Mouse (Mus musculus) neural tube, embryonic 11.5 days (tissue): ENCODE measurements at regions not wholly inside any gene's neighbourhood (a gene's known extent, or its start where the extent isn't known, plus 50 kb on each side); places are given as distances from the start of the nearest gene placed in this dataset.

ENCODE experiments used
- ATAC-seq: fragments of 200-750 bp; cut with Nextera tagmentation; 2 replicates; pipeline ENCODE4 v1.8.0; 2017; ENCODE audit warnings: moderate number of reproducible peaks, mild to moderate bottlenecking, moderate TSS enrichment, moderate library complexity; ENCODE audit not compliant: insufficient read depth, low FRiP score, low TSS enrichment
- DNase-seq: peaks from one replicate; pipeline ENCODE4 v3.0.0-alpha.2; 2015; ENCODE audit warnings: low spot score
- H3K27ac ChIP-seq: fragments of 300-500 bp; sonication (generic); 2 replicates; pipeline ENCODE4 v1.5.1; 2014; ENCODE audit warnings: low read depth, mild to moderate bottlenecking, low read length
- H3K27me3 ChIP-seq: fragments of 300-500 bp; sonication (generic); 2 replicates; pipeline ENCODE4 v1.6.1; 2014; ENCODE audit warnings: mild to moderate bottlenecking, low read length, mixed read lengths; ENCODE audit not compliant: control insufficient read depth, insufficient read depth
- H3K36me3 ChIP-seq: fragments of 300-500 bp; sonication (generic); 2 replicates; pipeline ENCODE4 v1.6.1; 2014; ENCODE audit warnings: mild to moderate bottlenecking, low read length, moderate library complexity, mixed read lengths; ENCODE audit not compliant: control insufficient read depth, insufficient read depth
- H3K4me1 ChIP-seq: fragments of 300-500 bp; sonication (generic); 2 replicates; pipeline ENCODE4 v1.6.1; 2014; ENCODE audit warnings: low read length, mixed read lengths; ENCODE audit not compliant: control insufficient read depth, insufficient read depth
- H3K4me2 ChIP-seq: fragments of 300-500 bp; sonication (generic); 2 replicates; pipeline ENCODE4 v1.6.1; 2014; ENCODE audit warnings: low read depth, mild to moderate bottlenecking, moderate library complexity
- H3K4me3 ChIP-seq: fragments of 300-500 bp; sonication (generic); 2 replicates; pipeline ENCODE4 v1.5.1; 2014; ENCODE audit warnings: low read depth, low read length
- H3K9ac ChIP-seq: fragments of 300-500 bp; sonication (generic); 2 replicates; pipeline ENCODE4 v1.6.1; 2014; ENCODE audit warnings: mild to moderate bottlenecking, low read length
- H3K9me3 ChIP-seq: fragments of 300-500 bp; sonication (generic); 2 replicates; pipeline ENCODE4 v1.6.1; 2016; ENCODE audit warnings: low read length; ENCODE audit not compliant: control insufficient read depth
- WGBS: fragments of 180-500 bp; shearing (Covaris S2); extraction: QIAGEN DNeasy Blood & Tissue Kit; methylation state at CpG from one replicate; pipeline ENCODE4 v1.1.7; 2014; 5-methylcytosine and 5-hydroxymethylcytosine counted together

DNA sequence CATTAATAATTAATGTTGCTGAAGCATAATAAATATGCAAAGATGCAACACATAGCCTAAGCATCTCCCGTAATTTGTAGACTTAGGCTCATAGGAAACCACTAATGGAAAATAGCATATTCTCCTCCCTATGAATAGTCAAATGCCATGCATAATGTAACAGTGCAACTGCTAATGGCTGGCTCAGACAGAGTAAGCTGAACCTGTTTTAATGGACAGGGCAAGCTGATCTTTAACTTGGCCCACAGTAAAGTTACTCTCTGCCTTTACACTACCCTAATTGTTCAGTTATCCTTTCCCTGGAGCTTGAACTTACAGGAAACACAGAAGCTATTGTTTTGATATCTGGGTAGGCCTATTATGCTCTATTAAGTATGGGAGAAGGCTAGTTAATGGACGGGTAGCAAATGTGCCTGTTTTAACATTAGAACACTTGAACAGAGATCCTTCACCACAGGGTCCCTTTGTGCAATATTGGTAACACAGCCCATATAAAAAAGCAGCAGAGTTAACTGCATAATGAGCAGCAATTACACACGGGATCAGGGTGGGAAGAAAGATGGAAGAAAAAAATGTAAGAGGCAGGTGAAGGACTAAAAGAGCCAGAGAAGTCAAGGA, 585.2 kb downstream of the Slc16a7 start:
- Histone ChIP-seq H3K27ac (no peak overlapping the region), H3K4me3 (no peak overlapping the region), H3K4me2 (no peak overlapping the region), H3K27me3 (no peaks in the 10 kb centered on the region), H3K9ac (no peak overlapping the region), H3K36me3 (no peaks in the 10 kb centered on the region), H3K9me3 (no peaks in the 10 kb centered on the region), H3K4me1 (no peaks in the 10 kb centered on the region)
- no peak for DNase-seq
- 60% methylated on average over 3 of the region's 3 CpGs for WGBS
- ATAC-seq, result no peak
